Mouse (Mus musculus) thymus, postnatal 4 days (tissue): ENCODE measurements at regions not wholly inside any gene's neighbourhood (a gene's known extent, or its start where the extent isn't known, plus 50 kb on each side); places are given as distances from the start of the nearest gene placed in this dataset.
A peak's percentile ranks its signal among the peaks of the same experiment; 100 is the strongest.

Experiments used
- DNase-seq: peaks from one replicate; pipeline ENCODE4 v3.0.0; 2021

- DNase-seq = no peak
These were observed 224.2 kb upstream of the Serp2 start for GRCm38 (mm10) chr14:76780572-76781523.

GRCm38 (mm10) chr14:76778541-76779399, 222.1 kb upstream of the Serp2 start:
- DNase-seq = no peak

- DNase-seq = no peak
These were observed 218.8 kb upstream of the Serp2 start for GRCm38 (mm10) chr14:76775387-76775924.

GRCm38 (mm10) chr14:76772781-76773438, 216.2 kb upstream of the Serp2 start:
- DNase-seq = no peak

GRCm38 (mm10) chr14:76770106-76770505, 213.4 kb upstream of the Serp2 start:
- DNase-seq = no peak

GRCm38 (mm10) chr14:76767301-76767700, 210.6 kb upstream of the Serp2 start:
- peak; percentile 62 for DNase-seq

- no peak for DNase-seq
These were observed 209.6 kb upstream of the Serp2 start for GRCm38 (mm10) chr14:76766186-76766713.

GRCm38 (mm10) chr14:76765094-76765504, 208.4 kb upstream of the Serp2 start:
- DNase-seq = peak; percentile 12

- peak; percentile 46 for DNase-seq
These were observed 207.7 kb upstream of the Serp2 start for GRCm38 (mm10) chr14:76764390-76764796.

- DNase-seq = no peak
These were observed 206.8 kb upstream of the Serp2 start for GRCm38 (mm10) chr14:76763539-76763938.

- no peak for DNase-seq
These were observed 206.1 kb upstream of the Serp2 start for GRCm38 (mm10) chr14:76762777-76763176.

- no peak for DNase-seq
These were observed 205.0 kb upstream of the Serp2 start for GRCm38 (mm10) chr14:76761691-76762090.

GRCm38 (mm10) chr14:76761274-76761673, 204.6 kb upstream of the Serp2 start:
- no peak for DNase-seq

- no peak for DNase-seq
These were observed 203.9 kb upstream of the Serp2 start for GRCm38 (mm10) chr14:76760509-76761023.

GRCm38 (mm10) chr14:76759377-76759776, 202.7 kb upstream of the Serp2 start:
- no peak for DNase-seq

- no peak for DNase-seq
These were observed 201.9 kb upstream of the Serp2 start for GRCm38 (mm10) chr14:76758589-76758988.

- no peak for DNase-seq
These were observed 199.1 kb upstream of the Serp2 start for GRCm38 (mm10) chr14:76755591-76756376.

GRCm38 (mm10) chr14:76753734-76754133, 197.0 kb upstream of the Serp2 start:
- DNase-seq = no peak

- no peak for DNase-seq
These were observed 192.5 kb upstream of the Serp2 start for GRCm38 (mm10) chr14:76749178-76749577.

- no peak for DNase-seq
These were observed 192.0 kb upstream of the Serp2 start for GRCm38 (mm10) chr14:76748711-76749110.

GRCm38 (mm10) chr14:76747814-76748213, 191.1 kb upstream of the Serp2 start:
- no peak for DNase-seq
